Mouse (Mus musculus) liver, embryonic 11.5 days (tissue): Measurements from ENCODE around the gene Cenpn. TPM values are rescaled to one million over a fixed set of nuclear protein-coding genes. Genes with fewer than 3 reads are reported as not detected.

Source experiments
- polyA plus RNA-seq: library from polyadenylated mRNA; unstranded; fragments of >200 nt; fragmentation: Nextera tagmentation; extraction: Ambion mirVana; gene quantifications from 2 replicates; pipeline ENCODE4 v1.2.1, GENCODE M21; 2014

Gene Cenpn
- polyA plus RNA-seq, 1 experiment from 2014 or later = 53.9 TPM

Other genes with a start within 250 kb of the Cenpn start
- 6.3 and 7.9 TPM in 2 replicates for gene Cdyl2, start 188.7 kb upstream of the Cenpn start, polyA plus RNA-seq
- gene Cmc2, start 275 bp upstream of the Cenpn start, polyA plus RNA-seq = 94.4 and 101 TPM in 2 replicates
- 13.1 and 13.3 TPM in 2 replicates for gene Atmin, start 21.7 kb downstream of the Cenpn start, polyA plus RNA-seq
- 0.63 and 0.88 TPM in 2 replicates for gene 1700030J22Rik, start 57.2 kb downstream of the Cenpn start, polyA plus RNA-seq
- gene Gcsh, start 71.8 kb downstream of the Cenpn start, polyA plus RNA-seq = 147 and 149 TPM in 2 replicates
- gene Pkd1l2, start 160.7 kb downstream of the Cenpn start, polyA plus RNA-seq = 0.03 and 0.16 TPM in 2 replicates
- 11.3 and 11.9 TPM in 2 replicates for gene Bco1, start 174.1 kb downstream of the Cenpn start, polyA plus RNA-seq
- 2.0 and 2.1 TPM in 2 replicates for gene Gan, start 236.4 kb downstream of the Cenpn start, polyA plus RNA-seq